Mouse (Mus musculus): ENCODE measurements around the gene Gnb1l.

The Gnb1l gene

GRCm38 (mm10) chr16:18543151-18543829 lies 44.8 kb downstream of the Gnb1l start:
- no peak for DNase-seq (ENCODE audit: low read depth, low spot score)

- no peak for DNase-seq (ENCODE audit: low read depth, low spot score)
Measured at GRCm38 (mm10) chr16:18547891-18548290, 49.4 kb downstream of the Gnb1l start.

- peak; percentile 11 for DNase-seq (ENCODE audit: low read depth, low spot score)
Measured at GRCm38 (mm10) chr16:18551604-18552003, 53.1 kb downstream of the Gnb1l start.

- DNase-seq (ENCODE audit: low read depth, low spot score) = no peak
Measured at GRCm38 (mm10) chr16:18552106-18552710, 53.7 kb downstream of the Gnb1l start.

GRCm38 (mm10) chr16:18554721-18555120 lies 56.2 kb downstream of the Gnb1l start:
- peak; percentile 29 for DNase-seq (ENCODE audit: low read depth, low spot score)

GRCm38 (mm10) chr16:18555235-18555935 lies 56.9 kb downstream of the Gnb1l start:
- peak; percentile 94 for DNase-seq (ENCODE audit: low read depth, low spot score)

- DNase-seq (ENCODE audit: low read depth, low spot score) = no peak
Measured at GRCm38 (mm10) chr16:18556461-18556860, 57.9 kb downstream of the Gnb1l start.

GRCm38 (mm10) chr16:18564472-18564871 lies 66.0 kb downstream of the Gnb1l start:
- DNase-seq (ENCODE audit: low read depth, low spot score) = no peak

- DNase-seq (ENCODE audit: low read depth, low spot score) = no peak
Measured at GRCm38 (mm10) chr16:18568599-18568998, 70.1 kb downstream of the Gnb1l start.

GRCm38 (mm10) chr16:18574196-18574595 lies 75.7 kb downstream of the Gnb1l start:
- no peak for DNase-seq (ENCODE audit: low read depth, low spot score)

GRCm38 (mm10) chr16:18577071-18577470 lies 78.6 kb downstream of the Gnb1l start:
- no peak for DNase-seq (ENCODE audit: low read depth, low spot score)

GRCm38 (mm10) chr16:18577599-18578160 lies 79.2 kb downstream of the Gnb1l start:
- DNase-seq (ENCODE audit: low read depth, low spot score) = no peak

- no peak for DNase-seq (ENCODE audit: low read depth, low spot score)
Measured at GRCm38 (mm10) chr16:18580389-18580788, 81.9 kb downstream of the Gnb1l start.

- no peak for DNase-seq (ENCODE audit: low read depth, low spot score)
Measured at GRCm38 (mm10) chr16:18581050-18581622, 82.6 kb downstream of the Gnb1l start.

- no peak for DNase-seq (ENCODE audit: low read depth, low spot score)
Measured at GRCm38 (mm10) chr16:18581623-18582205, 83.2 kb downstream of the Gnb1l start.

- DNase-seq (ENCODE audit: low read depth, low spot score) = no peak
Measured at GRCm38 (mm10) chr16:18582426-18583148, 84.1 kb downstream of the Gnb1l start.

GRCm38 (mm10) chr16:18583169-18583568 lies 84.7 kb downstream of the Gnb1l start:
- DNase-seq (ENCODE audit: low read depth, low spot score) = no peak

- no peak for DNase-seq (ENCODE audit: low read depth, low spot score)
Measured at GRCm38 (mm10) chr16:18583673-18584357, 85.3 kb downstream of the Gnb1l start.

- no peak for DNase-seq (ENCODE audit: low read depth, low spot score)
Measured at GRCm38 (mm10) chr16:18584901-18585510, 86.5 kb downstream of the Gnb1l start.

GRCm38 (mm10) chr16:18585676-18586075 lies 87.2 kb downstream of the Gnb1l start:
- no peak for DNase-seq (ENCODE audit: low read depth, low spot score)
